Mouse (Mus musculus) CH12.LX (cell line): Measurements from ENCODE around the gene Ttc7.

Experiments used
- CTCF ChIP-seq, 2 experiments: IDR thresholded peaks in 1 of 2; conservative IDR thresholded peaks in 1 of 2; 2 replicates each; pipeline ENCODE4 v1.5.1; 2011 to 2012; ENCODE audit warnings: low read depth in 2 of 2, low read length in 2 of 2, improper control_type of control experiment in 1 of 2, inconsistent platforms in 1 of 2, mild to moderate bottlenecking in 1 of 2, moderate library complexity in 1 of 2
- ELF1 ChIP-seq: IDR thresholded peaks from 2 replicates; pipeline ENCODE4 v1.6.1; 2014; ENCODE audit warnings: low read depth, mild to moderate bottlenecking, inconsistent platforms, low read length, improper control_type of control experiment
- EP300 ChIP-seq: IDR thresholded peaks from 2 replicates; pipeline ENCODE4 v1.6.1; 2011; ENCODE audit warnings: low read length, improper control_type of control experiment
- GABPA ChIP-seq: IDR thresholded peaks from 2 replicates; pipeline ENCODE4 v1.6.1; 2012; ENCODE audit warnings: low read depth, low read length, improper control_type of control experiment, inconsistent platforms; ENCODE audit not compliant: insufficient replicate concordance
- HCFC1 ChIP-seq: IDR thresholded peaks from 2 replicates; pipeline ENCODE4 v1.6.1; 2012; ENCODE audit warnings: low read depth, mild to moderate bottlenecking, inconsistent platforms, low read length, improper control_type of control experiment
- NELFE ChIP-seq: IDR thresholded peaks from 2 replicates; pipeline ENCODE4 v1.6.1; 2011; ENCODE audit warnings: low read depth, low read length, improper control_type of control experiment
- POLR2A ChIP-seq: IDR thresholded peaks from 2 replicates; pipeline ENCODE4 v1.6.1; 2011; ENCODE audit warnings: low read depth, mild to moderate bottlenecking, improper control_type of control experiment, low read length
- RAD21 ChIP-seq: IDR thresholded peaks from 2 replicates; pipeline ENCODE4 v1.6.1; 2011; ENCODE audit warnings: low read depth, mild to moderate bottlenecking, low read length, improper control_type of control experiment, moderate library complexity
- TCF12 ChIP-seq: IDR thresholded peaks from 2 replicates; pipeline ENCODE4 v1.6.1; 2014; ENCODE audit warnings: low read depth, mild to moderate bottlenecking, inconsistent platforms, low read length, improper control_type of control experiment
- ZNF384 ChIP-seq: IDR thresholded peaks from 2 replicates; pipeline ENCODE4 v1.6.1; 2012; ENCODE audit warnings: low read depth, low read length, improper control_type of control experiment, inconsistent platforms

DNA sequence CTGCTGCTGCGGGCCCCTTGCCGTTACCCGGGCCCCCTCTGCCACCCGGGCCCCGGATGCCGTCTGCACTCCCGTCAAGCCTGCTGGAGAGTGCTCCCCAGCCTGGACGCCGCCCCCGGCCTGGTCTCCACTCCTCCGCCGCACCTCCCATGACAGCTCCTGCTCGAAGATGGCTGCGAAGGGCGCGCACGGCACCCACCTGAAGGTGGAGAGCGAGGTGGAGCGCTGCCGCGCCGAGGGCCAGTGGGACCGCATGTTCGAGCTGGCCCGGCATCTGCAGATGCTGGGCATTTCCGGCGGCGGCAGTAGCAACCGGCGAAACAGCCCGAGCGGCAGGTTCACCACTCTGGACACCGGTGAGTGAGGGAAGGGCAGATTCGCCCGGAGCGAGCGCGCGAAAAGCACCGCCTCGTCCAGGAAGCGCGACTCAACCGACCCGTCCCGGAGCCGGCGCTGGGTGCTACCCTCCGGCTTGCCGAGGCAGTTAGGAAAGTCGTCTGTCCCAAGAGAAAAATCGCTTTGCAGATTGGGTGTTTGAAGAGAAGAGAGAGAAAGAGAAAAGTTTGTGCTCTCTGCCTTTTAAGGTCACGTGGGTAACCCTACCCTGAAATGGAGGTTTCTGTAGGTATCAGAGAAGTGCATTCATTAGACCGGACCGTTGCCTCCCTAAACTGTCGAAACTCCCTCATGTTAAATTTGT is 519 bp downstream of the Ttc7 start:
- TF ChIP-seq EP300 (no peak; the same call in 1 of the 2 replicates), CTCF (conservative IDR thresholded peaks at IDR 0.05 in 1 of 2, IDR thresholded peaks at IDR 0.05 in 1 of 2; ENCODE audit: low read depth in 2 of 2, low read length in 2 of 2) (no peak), HCFC1 (no peak), POLR2A (no peak), GABPA (no peak), ELF1 (no peak), ZNF384 (no peak), TCF12 (no peak), NELFE (no peak), RAD21 (no peak)
